Mouse (Mus musculus) gastrocnemius, adult 2 months (tissue): Measurements from ENCODE around the gene Tmem33. TPM values are rescaled to one million over a fixed set of nuclear protein-coding genes. Genes with fewer than 3 reads are reported as not detected.

Source experiments
- DNase-seq: peaks from one replicate; pipeline ENCODE4 v3.0.0; 2022
- H3K27ac ChIP-seq: fragments of 200-600 bp; 2 replicates; pipeline ENCODE4 v1.8.1; 2022; ENCODE audit warnings: mild to moderate bottlenecking
- H3K4me3 ChIP-seq: fragments of 200-600 bp; 2 replicates; pipeline ENCODE4 v1.8.1; 2022; ENCODE audit warnings: mild to moderate bottlenecking, moderate library complexity
- CTCF ChIP-seq: fragments of 200-600 bp; IDR thresholded peaks from 2 replicates; pipeline ENCODE4 v1.8.1; 2022; ENCODE audit warnings: antibody characterized with exemption, mild to moderate bottlenecking, moderate library complexity
- intact Hi-C: fragments of 180-260 bp; cut with DNase I; formaldehyde crosslinking; loops from one replicate; pipeline ENCODE4 v1.15.1; 2025
- total RNA-seq, 2 experiments: library from RNA; stranded (reverse); gene quantifications; 2 replicates each; pipeline ENCODE4 v1.2.3; 2021

Gene Tmem33
- total RNA-seq, 2 experiments from 2014 or later, result 23.0 to 28.5 TPM

DNA sequence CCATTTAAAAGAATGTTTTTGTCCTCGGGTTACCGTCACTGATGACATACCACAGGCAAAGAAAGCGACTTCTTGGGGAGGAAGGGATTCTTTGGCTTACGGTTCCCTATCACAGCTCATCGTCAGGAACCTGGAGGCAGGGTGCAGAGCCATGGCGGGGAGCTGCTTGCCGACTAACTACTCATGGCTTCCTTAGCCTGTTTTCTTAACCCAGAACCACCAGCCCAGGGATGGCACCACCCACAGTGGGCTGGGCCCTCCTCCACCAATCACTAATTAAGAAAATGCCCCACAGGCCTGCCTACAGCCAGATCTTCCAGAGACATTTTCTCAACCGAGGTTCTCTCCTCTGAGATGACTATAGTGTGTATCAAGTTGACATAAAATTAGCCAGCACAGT, 8.9 kb downstream of the Tmem33 start:
- no peak overlapping the region for H3K4me3 ChIP-seq
- H3K27ac ChIP-seq, result no peak overlapping the region
- intact Hi-C loops, result no loop called here
- no peak for DNase-seq
- no peak for TF ChIP-seq CTCF

DNA sequence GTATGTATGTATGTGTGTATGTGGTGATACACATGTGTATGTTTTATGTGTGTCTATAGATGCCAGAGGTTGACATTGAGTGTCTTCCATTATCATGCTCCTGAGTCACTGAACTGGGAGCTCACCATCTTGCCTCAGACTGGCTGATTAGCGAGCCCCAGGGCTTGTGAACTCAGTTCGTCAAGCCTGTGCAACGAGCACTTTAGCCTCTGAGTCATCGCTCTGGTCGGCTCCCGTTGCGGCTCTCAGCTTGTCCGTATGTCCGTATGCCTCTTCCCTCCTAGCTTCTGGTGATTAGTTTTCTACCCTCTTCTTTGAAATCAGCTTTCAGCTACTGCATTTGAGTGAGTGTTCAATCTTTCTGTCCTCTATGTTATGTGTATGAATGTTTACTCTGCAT, 19.0 kb downstream of the Tmem33 start:
- no peak for DNase-seq
- TF ChIP-seq CTCF, result no peak
- intact Hi-C loops, result no loop called here

DNA sequence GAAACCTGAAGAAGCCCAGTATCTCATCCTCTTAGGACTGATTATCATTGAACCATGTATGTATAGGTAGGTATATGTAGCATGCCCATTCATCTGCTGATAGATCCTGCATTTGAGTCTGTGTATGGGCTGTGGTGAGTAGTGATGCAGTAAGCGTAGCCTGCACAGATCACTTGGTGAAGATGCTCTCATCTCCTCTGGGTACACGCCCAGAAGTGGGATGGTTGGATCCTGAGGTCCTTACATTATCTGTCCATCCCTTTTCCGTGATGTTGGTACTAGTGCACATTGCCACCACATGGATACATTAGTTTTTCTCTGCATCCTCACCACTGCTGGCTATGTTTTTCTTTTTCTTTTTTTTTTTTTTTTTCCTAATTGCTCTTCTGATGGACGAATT, 19.5 kb downstream of the Tmem33 start:
- DNase-seq, result no peak

More for the DNA sequence above, 19.0 kb downstream of the Tmem33 start:
- Histone ChIP-seq H3K4me3 (no peak overlapping the region), H3K27ac (no peak overlapping the region)

DNA sequence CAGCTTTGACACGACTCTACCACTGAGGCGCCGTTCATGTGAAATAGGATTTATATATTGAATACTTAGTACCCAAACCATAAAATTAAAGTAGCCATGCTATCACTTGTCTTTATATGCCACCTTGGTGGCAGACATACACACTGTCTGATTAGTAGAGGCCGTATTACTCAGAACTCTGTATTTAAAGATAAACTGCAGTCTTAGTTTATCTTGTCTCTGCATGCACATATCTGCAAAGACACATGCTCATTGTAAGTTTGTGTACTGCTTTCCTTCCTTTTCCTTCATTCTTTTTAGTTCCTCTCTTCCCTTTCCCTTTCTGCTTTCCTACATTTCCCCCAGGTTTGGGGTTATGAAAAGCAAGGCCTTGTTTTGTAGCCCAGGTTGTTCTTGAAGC, 20.0 kb downstream of the Tmem33 start:
- Histone ChIP-seq H3K4me3 (no peak overlapping the region), H3K27ac (no peak overlapping the region)
- no peak for DNase-seq
- intact Hi-C loops, result no loop called here
- no peak for TF ChIP-seq CTCF

More for the DNA sequence above, 19.5 kb downstream of the Tmem33 start:
- Histone ChIP-seq H3K4me3 (no peak overlapping the region), H3K27ac (no peak overlapping the region)
- intact Hi-C loops, result no loop called here
- no peak for TF ChIP-seq CTCF

DNA sequence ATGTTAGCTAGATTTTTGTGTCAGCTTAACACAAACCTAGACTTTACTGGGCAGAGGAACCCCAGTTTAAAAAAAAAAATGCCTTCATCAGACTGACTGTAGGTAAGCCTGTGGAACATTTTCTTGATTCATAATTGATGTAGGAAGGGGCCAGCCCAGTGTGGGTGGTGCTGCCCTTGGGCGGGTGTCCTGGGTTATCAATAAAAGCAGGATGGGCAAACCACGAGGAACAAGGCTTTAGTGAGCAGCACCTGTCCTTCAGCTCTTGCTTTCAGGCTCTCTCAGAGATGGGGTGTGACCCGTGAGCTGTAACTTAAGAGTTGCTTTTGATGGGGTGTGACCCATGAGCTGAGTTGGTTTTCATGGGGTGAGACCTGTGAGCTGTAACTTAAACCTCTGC, 34.7 kb downstream of the Tmem33 start:
- no peak for TF ChIP-seq CTCF
- Histone ChIP-seq H3K27ac (no peak overlapping the region), H3K4me3 (no peak overlapping the region)
- intact Hi-C loops, result no loop called here
- no peak for DNase-seq

DNA sequence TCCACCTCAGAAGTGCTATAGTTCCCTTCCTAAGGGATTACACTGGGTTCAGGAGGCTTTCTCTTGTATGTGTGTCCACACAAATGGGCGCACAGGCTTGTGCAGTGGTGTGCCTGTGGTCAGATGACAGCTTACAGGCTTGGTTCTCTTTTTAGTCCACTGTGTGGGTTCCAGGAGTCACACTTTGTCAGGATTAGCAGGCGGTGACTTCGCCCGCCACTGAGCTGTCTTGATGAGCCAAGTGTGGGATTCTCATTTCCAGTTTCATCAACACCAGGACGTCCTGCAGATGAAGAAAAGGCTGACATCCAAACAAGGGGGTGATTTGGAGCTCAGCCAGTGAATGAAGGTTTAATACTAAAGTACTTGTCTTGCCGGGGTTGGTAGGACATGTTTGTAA, 35.3 kb downstream of the Tmem33 start:
- no peak overlapping the region for H3K4me3 ChIP-seq
- no peak for DNase-seq
- intact Hi-C loops, result no loop called here
- TF ChIP-seq CTCF, result no peak
- H3K27ac ChIP-seq, result no peak overlapping the region

DNA sequence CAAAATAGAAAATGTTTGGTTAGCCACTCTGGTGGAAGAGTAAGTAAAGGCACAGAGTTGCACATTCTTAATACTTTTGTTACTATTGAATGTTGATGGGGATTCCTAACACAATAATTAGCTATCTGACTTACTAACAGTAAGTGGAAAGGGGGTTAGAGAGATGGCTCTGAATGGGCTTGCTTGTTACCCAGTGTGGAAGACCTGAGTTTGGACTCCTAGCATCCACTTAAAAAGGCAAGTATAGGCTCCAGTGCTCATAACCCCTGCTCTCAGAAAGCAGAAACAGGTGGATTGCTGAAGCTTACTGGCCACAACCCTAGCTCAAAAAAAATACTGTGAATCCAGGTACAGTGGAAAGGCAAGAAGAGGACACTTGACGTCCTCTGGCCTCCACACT, 35.8 kb downstream of the Tmem33 start:
- intact Hi-C loops, result no loop called here
- H3K27ac ChIP-seq, result no peak overlapping the region
- DNase-seq, result no peak
- no peak for TF ChIP-seq CTCF
- no peak overlapping the region for H3K4me3 ChIP-seq

DNA sequence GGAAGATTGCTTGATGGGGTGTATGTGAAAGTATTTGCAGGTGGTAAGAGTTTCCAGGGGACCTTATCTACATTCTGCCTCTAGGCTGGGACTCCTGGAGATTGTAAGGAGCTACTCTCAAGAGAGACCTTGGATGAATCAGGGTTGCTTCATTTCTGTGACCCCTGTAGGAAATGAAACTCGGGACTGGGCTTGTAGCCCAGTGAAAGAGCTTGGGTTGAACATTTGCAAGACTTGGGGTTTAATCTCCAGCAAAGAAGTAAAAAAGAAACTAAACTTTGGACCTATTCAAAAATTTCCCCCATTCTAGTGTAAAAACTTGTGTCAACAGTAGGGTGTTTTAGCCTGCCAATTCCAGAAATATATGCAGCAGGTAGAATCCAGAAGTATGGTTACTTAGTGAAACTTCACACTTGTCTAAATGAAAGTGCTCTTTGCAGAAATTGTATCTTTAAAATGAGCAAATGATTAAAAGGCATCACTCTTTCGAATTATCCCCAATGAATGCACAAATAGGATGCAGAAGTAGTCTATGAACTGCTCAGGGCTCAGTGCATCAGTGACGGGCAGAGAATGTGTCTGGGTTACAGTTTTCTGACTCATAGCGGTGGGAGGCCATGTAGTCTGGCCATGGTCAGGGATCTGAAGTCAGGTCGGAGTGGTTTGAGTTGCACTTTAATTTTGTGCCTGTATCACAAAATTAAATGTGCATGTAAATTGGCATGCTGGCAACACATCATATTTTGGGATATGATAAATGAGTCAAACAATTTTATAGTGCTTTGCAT, 36.9 kb downstream of the Tmem33 start:
- intact Hi-C loops, result no loop called here
- Histone ChIP-seq H3K4me3 (no peak overlapping the region), H3K27ac (no peak overlapping the region)
- TF ChIP-seq CTCF, result no peak
- DNase-seq, result no peak

DNA sequence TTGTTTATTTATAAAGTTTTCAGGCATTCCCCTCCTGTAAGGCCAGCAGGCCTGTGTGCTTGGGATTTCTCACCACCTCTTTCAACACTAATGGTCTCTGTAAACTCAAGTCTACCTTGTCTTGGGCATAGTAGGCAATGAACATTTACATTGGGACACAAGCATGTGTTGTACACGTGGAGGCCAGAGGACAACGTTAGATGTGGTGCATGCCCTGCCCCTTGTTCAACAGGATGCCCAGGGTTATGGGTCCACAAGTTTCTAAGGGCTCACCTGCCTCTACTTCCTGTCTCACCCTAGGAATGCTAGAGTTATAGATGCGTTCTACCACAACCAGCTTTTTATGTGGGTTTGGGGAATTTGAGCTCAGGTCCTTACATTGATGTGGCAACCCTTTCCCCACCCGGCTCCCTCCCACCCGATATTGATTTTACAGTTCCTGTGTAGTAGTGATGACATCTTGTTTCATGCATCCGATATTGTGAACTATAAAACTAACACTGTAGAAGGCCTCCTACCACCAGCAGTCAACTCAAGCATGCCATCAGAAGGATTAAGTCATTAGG, 39.6 kb downstream of the Tmem33 start:
- Histone ChIP-seq H3K4me3 (no peak overlapping the region), H3K27ac (no peak overlapping the region)
- intact Hi-C loops, result no loop called here
- no peak for TF ChIP-seq CTCF
- no peak for DNase-seq

DNA sequence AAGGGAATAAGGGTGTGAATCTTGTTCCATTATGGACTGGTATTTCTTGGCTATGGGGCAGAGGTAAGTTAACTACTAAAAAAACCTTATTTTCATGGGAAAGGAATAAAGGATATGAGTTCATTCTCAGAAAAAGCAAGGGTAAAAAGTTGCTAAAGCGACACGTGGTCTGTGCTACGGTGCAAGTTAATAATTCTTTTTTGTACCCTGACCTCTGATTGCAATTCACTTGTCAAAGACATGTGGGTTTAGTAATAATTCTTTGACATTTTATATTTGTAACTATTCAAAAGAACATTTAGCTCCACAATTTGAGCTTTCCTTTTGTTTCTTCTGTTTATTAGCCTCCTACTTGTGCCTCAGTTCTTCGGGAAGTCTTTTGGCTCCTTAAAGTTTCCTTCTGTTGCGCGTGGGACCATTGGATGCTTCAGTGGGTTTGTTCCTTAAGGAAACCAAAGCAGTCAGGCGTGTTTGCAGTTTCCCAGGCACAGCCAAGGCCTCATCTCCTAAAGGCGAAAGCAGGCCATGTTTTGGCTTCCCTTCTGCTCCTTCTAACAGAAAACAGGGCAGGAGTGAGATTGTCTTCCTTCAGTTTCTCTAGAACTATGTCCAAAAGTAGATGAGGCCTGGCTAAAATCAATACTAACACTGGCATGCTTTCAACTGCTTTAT, 40.7 kb downstream of the Tmem33 start:
- intact Hi-C loops, result no loop called here
- TF ChIP-seq CTCF, result no peak
- no peak for DNase-seq
- no peak overlapping the region for H3K27ac ChIP-seq
- no peak overlapping the region for H3K4me3 ChIP-seq

DNA sequence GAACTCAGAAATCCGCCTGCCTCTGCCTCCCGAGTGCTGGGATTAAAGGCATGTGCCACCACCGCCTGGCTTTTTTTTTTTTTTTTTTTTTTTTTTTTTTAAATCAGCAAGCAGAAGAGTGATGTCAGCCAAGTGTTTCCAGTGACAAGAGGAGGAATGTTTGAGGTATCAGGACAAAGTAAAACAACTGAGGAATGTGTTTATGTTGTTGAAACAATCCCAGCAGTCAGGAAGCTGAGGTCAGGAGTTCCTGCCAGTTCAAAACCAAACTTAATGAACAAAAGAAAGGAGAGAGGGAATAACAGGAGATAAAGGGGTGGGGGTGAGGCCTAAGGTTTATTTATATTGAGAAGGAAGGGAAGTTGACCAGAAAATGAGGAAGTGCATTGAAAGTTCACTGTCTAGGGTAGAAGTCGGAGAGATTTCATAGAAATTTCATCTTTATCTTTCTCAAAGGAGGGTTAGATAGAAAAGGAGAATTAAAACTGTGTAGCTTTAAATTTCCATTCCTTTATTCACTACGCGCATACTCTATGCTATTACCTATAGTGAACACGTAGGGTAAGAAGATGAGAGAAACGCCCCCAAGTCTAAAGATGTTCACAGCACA, 41.5 kb downstream of the Tmem33 start:
- no peak for TF ChIP-seq CTCF
- no peak for DNase-seq
- Histone ChIP-seq H3K4me3 (no peak overlapping the region), H3K27ac (no peak overlapping the region)
- intact Hi-C loops, result no loop called here

DNA sequence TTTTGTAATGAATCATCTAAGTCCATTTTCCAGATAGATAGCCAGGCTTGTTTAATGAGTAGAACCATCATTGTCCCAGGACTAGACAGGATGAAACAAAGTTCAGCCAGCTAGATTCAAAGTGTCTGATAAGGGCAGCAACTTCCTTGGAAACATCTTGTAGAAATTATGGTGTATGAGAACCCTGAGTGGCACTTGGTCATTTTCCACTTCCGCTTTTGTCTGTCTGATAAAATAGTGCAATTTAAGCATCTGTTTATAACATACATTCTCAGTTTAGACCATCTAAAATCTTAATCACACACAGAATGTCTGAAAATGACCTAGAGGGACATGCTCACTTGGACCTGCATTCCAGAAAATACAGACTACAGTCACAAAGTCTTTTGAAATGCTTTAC, 43.5 kb downstream of the Tmem33 start:
- no peak overlapping the region for H3K4me3 ChIP-seq
- no peak for DNase-seq
- intact Hi-C loops, result no loop called here
- H3K27ac ChIP-seq, result no peak overlapping the region
- no peak for TF ChIP-seq CTCF
